Mouse (Mus musculus) heart, postnatal 0 days (tissue): ENCODE data around the gene Egfl7.

Experiments used
- CTCF ChIP-seq: IDR thresholded peaks from 2 replicates; pipeline ENCODE4 v1.5.1; 2016; ENCODE audit warnings: antibody characterized with exemption, control low read depth, low read depth
- EP300 ChIP-seq: IDR thresholded peaks from 2 replicates; pipeline ENCODE4 v1.6.1; 2016; ENCODE audit warnings: antibody characterized with exemption, low read depth

GRCm38 (mm10) chr2:26626081-26626480 lies 46.3 kb downstream of the Egfl7 start:
- no peak for TF ChIP-seq EP300
- TF ChIP-seq CTCF: no peak
